Mouse (Mus musculus) CD4-positive naive resting alpha-beta T cell, adult 76 days (primary cell): Measurements from ENCODE around the gene Krtap6-5. TPM values are rescaled to one million over a fixed set of nuclear protein-coding genes. Genes with fewer than 3 reads are reported as not detected.

Source experiments
- total RNA-seq: library from RNA; stranded (reverse); gene quantifications from one replicate; pipeline ENCODE4 v1.2.4, GENCODE M21; 2023

The Krtap6-5 gene
- not detected for total RNA-seq

DNA sequence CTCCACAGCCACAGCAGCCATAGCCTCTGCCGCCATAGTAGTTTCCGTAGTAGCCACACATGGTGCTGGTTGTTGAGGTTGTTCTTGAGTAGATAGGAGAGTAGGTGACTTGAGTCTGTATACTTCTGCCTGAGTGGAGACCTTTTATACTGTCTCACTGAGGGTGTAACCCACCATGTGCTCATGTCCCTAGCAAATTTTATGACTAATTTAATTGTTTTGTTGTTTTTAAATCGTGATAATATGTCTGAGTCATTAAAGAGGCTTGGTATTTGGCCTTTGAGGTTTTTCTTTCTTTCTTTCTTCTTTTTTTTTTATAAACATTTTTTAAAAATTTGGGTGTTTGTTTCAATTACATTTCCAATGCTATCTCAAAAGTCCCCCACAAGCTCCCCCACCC, at the start of gene Krtap6-5:
Gene Krtap6-5 (minus strand): TSS at position 101 of the 400 bp plus-strand sequence.

DNA sequence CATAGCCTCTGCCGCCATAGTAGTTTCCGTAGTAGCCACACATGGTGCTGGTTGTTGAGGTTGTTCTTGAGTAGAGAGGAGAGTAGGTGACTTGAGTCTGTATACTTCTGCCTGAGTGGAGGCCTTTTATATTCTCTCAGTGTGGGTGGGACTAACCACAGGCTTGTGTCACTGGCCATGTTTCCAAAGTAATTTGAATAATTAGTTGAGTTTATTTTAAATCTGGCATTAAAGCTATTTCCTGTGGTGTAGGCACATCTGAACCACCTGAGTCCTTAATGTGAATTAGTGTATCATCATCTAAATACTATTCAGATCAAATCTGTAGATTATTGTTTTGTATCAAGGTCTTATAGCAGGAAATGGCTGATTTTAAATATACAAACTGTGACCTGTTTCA, 16.2 kb upstream of the Krtap6-5 start, which contains the start of gene 1110025L11Rik:
Gene 1110025L11Rik (minus strand): TSS at position 101 of the 400 bp plus-strand sequence.

DNA sequence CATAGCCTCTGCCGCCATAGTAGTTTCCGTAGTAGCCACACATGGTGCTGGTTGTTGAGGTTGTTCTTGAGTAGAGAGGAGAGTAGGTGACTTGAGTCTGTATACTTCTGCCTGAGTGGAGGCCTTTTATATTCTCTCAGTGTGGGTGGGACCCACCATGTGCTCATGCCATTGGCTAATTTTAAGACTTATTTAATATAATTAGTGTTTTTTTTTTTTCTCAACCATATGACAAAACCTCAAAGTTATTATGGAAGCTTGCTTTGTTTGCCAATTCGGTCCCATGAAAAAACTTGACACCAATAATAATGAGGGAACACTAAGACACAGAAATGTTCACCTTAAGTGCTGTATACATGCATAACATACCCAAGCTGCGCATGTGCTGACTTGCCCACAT, 6.3 kb downstream of the Krtap6-5 start, which contains the start of gene Gm10228:
Gene Gm10228 (minus strand): TSS at position 101 of the 400 bp plus-strand sequence.

DNA sequence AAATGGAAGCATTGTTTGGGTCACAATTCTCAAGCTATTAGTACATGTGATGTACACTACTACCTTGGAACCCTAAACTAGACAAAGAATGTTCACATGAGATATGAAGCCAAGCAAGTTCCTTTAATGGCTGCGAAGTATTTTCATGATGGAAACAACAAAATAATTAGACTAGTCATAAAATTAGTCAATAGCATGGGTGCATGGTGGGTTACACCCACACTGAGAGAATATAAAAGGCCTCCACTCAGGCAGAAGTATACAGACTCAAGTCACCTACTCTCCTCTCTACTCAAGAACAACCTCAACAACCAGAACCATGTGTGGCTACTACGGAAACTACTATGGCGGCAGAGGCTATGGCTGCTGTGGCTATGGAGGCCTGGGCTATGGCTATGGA, 16.3 kb downstream of the Krtap6-5 start, which contains the start of gene Krtap6-1:
Gene Krtap6-1 (plus strand): TSS at position 301 of the 400 bp plus-strand sequence.

DNA sequence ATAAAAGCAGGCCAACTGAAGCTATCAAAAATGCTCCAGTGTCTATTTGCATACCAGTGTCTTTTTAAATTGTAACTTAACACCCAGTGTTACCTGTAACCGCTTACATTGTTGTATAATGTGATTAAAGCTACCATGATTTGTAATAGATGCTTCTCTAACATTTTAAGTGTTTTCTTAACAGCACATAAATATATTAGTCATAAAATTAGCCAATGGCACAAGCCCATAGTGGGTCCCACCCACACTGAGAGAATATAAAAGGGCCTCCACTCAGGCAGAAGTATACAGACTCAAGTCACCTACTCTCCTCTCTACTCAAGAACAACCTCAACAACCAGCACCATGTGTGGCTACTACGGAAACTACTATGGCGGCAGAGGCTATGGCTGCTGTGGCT, 32.7 kb downstream of the Krtap6-5 start, which contains the start of gene Gm10229:
Gene Gm10229 (plus strand): TSS at position 301 of the 400 bp plus-strand sequence.

DNA sequence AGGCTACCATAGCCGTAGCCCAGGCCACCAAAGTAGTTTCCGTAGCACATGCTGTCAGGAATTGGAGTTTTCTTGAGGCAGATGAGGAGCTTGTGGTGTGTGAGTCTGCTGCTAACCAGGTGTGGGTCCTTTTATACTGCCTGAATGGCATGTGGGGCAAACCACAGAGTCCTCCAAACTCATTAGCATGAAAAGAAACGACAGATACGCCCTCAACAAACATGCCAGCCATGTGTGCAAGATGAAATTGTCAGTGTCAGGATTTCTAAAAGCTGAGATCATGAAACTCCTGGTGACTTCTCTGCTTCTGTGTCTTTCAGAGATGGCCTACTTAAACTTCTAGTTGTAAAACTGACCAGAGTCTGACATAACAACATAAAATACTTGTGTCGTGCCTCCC, 37.0 kb downstream of the Krtap6-5 start, which contains the start of gene Krtap22-2:
Gene Krtap22-2 (minus strand): TSS at position 101 of the 400 bp plus-strand sequence.

Other genes starting within 250 kb of the Krtap6-5 start
- gene Gm20741, start 235.7 kb downstream of the Krtap6-5 start, total RNA-seq: not detected
- gene Krtap15, start 227.7 kb downstream of the Krtap6-5 start, total RNA-seq: not detected
- not detected for gene Krtap14, start 221.7 kb downstream of the Krtap6-5 start, total RNA-seq
- gene Krtap19-1, start 178.5 kb downstream of the Krtap6-5 start, total RNA-seq: not detected
- gene Krtap19-2, start 173.6 kb downstream of the Krtap6-5 start, total RNA-seq: not detected
- gene Krtap19-3, start 169.8 kb downstream of the Krtap6-5 start, total RNA-seq: not detected
- gene Krtap19-4, start 162.8 kb downstream of the Krtap6-5 start, total RNA-seq: not detected
- not detected for gene Krtap19-5, start 151.4 kb downstream of the Krtap6-5 start, total RNA-seq
- not detected for gene Krtap19-9b, start 115.6 kb downstream of the Krtap6-5 start, total RNA-seq
- not detected for gene Krtap16-3, start 85.0 kb downstream of the Krtap6-5 start, total RNA-seq
- gene Krtap22-2, start 37.1 kb downstream of the Krtap6-5 start, total RNA-seq: not detected
- gene Gm10229, start 32.6 kb downstream of the Krtap6-5 start, total RNA-seq: not detected
- gene Krtap6-1, start 16.2 kb downstream of the Krtap6-5 start, total RNA-seq: not detected
- gene Gm10228, start 6.4 kb downstream of the Krtap6-5 start, total RNA-seq: not detected
- gene 1110025L11Rik, start 16.1 kb upstream of the Krtap6-5 start, total RNA-seq: not detected
- gene Krtap6-3, start 36.1 kb upstream of the Krtap6-5 start, total RNA-seq: not detected
- gene Gm6358, start 93.0 kb upstream of the Krtap6-5 start, total RNA-seq: not detected
- gene Gm10061, start 103.2 kb upstream of the Krtap6-5 start, total RNA-seq: not detected
- not detected for gene Gm9789, start 110.1 kb upstream of the Krtap6-5 start, total RNA-seq
- gene Gm7735, start 121.6 kb upstream of the Krtap6-5 start, total RNA-seq: not detected
- gene 1110057P08Rik, start 126.9 kb upstream of the Krtap6-5 start, total RNA-seq: not detected
- not detected for gene Krtap20-2, start 158.0 kb upstream of the Krtap6-5 start, total RNA-seq